Mouse (Mus musculus) left cerebral cortex, postnatal 4 days (tissue): ENCODE data around the gene Serinc2. TPM values are rescaled to one million over a fixed set of nuclear protein-coding genes. Genes with fewer than 3 reads are reported as not detected.

Experiments used
- DNase-seq: peaks from one replicate; pipeline ENCODE4 v3.0.0-alpha.2; 2022
- intact Hi-C: fragments of 180-260 bp; cut with DNase I; formaldehyde crosslinking; loops from one replicate; pipeline ENCODE4 v1.15.1; 2025
- total RNA-seq, 2 experiments: library from RNA; stranded (reverse); gene quantifications; 2 replicates each; pipeline ENCODE4 v1.2.3; 2021

Serinc2 gene
- total RNA-seq, 2 experiments from 2014 or later: 8.5 to 9.2 TPM

DNA sequence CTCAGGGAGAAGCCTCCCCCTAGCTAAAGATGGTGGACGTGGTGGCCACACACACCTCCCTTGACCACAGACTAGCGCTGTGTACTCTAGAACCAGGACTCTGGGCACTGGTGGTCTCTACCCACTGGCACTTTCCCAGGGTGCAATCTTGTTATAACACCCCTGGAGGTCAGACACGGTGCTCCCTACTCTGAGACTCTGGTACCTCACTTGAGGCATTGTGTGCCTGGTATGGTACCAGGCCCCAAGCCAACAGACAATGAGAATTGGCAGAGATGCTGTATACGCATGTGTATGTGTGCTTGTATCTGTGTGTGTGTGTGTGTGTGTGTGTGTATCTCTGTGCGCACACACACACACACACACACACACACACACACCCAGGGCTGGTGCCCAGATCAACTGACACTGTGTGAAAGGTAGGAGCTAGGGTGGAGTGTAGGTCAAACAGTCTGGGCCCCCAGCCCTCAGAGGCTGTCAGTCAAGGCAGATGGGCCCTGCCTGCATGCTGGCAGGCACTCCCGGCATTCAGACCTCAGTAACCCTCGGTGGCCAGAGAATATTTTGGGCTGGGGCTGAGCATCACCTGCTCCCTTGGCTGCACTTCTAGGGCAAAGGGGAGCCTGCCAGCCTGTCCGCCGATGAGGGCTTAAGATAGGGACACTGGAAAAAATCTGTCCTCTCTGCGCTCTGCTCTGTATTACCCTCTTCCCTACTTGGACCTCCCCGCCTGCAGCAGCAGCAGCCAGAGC is 20.0 kb upstream of the Serinc2 start:
- DNase-seq: peak; percentile 74
- intact Hi-C loops: no loop called here

- no peak for DNase-seq
- intact Hi-C loops: no loop called here
Measured at GRCm38 (mm10) chr4:130297123-130297529, 18.1 kb upstream of the Serinc2 start.

GRCm38 (mm10) chr4:130296243-130296965 is 17.4 kb upstream of the Serinc2 start:
- intact Hi-C loops: no loop called here
- DNase-seq: no peak

- no peak for DNase-seq
- intact Hi-C loops: no loop called here
Measured at GRCm38 (mm10) chr4:130295047-130295745, 16.2 kb upstream of the Serinc2 start.

GRCm38 (mm10) chr4:130294513-130294912 is 15.5 kb upstream of the Serinc2 start:
- DNase-seq: no peak
- intact Hi-C loops: loop anchor here (5.0 kb wide), 1 partner anchor 97 kb away; no protein-coding TSS in a partner anchor

GRCm38 (mm10) chr4:130292271-130292670 is 13.3 kb upstream of the Serinc2 start:
- peak; percentile 80 for DNase-seq

DNA sequence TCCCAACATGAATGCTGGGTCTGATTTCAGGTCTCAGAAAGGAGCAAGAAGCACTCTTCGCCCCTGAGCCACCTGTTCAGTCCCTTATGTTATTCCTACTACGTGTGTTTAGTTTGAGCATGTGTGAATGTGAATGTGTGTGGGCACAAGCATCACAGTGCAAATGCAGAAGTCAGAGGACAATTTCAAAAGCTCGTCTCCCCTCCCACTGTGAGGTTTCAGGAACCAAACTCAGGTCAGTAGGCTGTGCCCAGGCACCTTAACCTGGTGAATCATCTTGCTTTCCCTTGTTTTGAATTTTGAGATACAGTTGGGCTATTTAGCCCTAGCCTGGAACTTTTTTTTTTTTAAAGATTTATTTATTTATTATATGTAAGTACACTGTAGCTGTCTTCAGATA is 10.8 kb upstream of the Serinc2 start:
- DNase-seq: no peak
- intact Hi-C loops: loop anchor here (5.0 kb wide), 1 partner anchor 93 kb away; no protein-coding TSS in a partner anchor

More at GRCm38 (mm10) chr4:130292271-130292670, 13.3 kb upstream of the Serinc2 start:
- intact Hi-C loops: loop anchor here (5.0 kb wide), 1 partner anchor 95 kb away; no protein-coding TSS in a partner anchor

GRCm38 (mm10) chr4:130286531-130286930 is 7.5 kb upstream of the Serinc2 start:
- no peak for DNase-seq
- intact Hi-C loops: no loop called here

- intact Hi-C loops: loop anchor here (1.0 kb wide), 1 partner anchor 7 kb away; no protein-coding TSS in a partner anchor
- DNase-seq: no peak
Measured at GRCm38 (mm10) chr4:130283826-130284225, 4.8 kb upstream of the Serinc2 start.

- no peak for DNase-seq
- intact Hi-C loops: loop anchor here (1.0 kb wide), 1 partner anchor 8 kb away; no protein-coding TSS in a partner anchor
Measured at GRCm38 (mm10) chr4:130282856-130283255, 3.9 kb upstream of the Serinc2 start.

- no peak for DNase-seq
- intact Hi-C loops: no loop called here
Measured at GRCm38 (mm10) chr4:130276573-130277176, 2.3 kb downstream of the Serinc2 start.

- DNase-seq: no peak
- intact Hi-C loops: no loop called here
Measured at GRCm38 (mm10) chr4:130275823-130276105, 3.2 kb downstream of the Serinc2 start.

- peak; percentile 56 for DNase-seq
- intact Hi-C loops: no loop called here
Measured at GRCm38 (mm10) chr4:130275016-130275822, 3.8 kb downstream of the Serinc2 start.

DNA sequence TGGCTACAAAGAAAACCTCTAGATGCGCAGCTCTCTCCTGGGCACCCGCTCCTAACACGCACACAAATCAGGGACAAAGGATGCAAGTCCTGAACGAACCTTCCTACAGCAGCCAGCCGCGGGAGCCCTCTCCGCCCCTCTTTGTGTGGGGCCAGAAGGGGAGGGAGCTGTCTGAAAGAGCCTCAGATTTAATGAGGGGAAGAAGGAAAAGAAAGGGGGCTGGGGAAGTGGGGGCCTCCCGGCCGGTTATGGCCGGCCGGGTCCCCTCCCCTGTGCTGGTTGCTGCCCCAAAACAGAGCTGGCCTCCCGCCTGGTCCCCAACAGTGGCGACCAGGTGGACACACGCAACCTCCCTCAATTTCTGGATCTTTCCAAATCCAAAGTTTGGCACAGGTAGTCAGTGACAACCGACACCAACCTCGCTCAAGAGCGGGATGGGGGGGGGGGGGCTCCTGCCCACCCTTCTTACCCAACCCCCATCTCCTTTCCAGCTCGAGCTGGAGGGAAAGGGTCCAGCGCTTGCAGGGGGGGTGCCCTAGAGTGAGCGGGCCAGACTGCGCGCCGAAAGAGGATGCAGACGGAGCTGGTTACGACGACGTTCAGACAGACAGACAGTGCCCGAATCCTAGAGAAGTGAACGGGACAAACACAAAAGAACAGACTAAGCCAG is 4.5 kb downstream of the Serinc2 start:
- intact Hi-C loops: no loop called here
- DNase-seq: peak; percentile 75

GRCm38 (mm10) chr4:130273698-130274345 is 5.2 kb downstream of the Serinc2 start:
- no peak for DNase-seq
- intact Hi-C loops: no loop called here

DNA sequence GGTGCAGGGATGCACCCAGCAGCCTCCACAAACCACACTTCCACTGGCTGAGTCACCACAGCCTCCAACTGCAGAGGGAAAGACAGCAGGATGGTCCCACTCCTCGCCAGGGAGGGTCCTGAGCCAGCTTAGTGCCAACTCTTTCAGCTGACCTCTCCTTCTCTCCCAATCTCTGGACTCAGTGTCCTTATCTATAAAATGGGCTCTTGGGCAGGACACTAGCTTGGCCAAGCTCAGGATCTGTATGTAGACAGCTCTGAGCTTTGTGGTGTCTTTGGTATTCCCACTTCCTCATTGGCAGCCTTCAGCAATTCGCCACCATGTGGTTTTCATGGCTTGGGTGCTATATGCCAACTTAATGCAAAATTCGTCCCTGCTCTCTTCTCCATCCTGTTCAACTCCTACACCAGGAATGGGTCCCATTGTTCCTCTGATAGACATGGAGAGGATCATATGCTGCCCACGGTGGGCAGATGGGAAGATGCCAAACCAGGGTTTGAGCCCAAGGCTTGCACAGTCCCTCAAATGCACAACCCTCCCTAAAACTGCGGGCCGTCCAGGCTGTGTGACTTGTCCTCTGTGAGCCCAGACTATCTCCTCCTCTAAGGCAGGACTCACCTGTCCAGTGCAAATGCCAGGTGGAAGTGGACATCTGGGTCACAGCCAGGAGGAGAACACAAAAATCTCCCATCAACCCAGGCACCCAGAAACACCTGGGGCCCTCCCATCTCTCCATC is 8.2 kb downstream of the Serinc2 start:
- intact Hi-C loops: no loop called here
- peak; percentile 33 for DNase-seq

DNA sequence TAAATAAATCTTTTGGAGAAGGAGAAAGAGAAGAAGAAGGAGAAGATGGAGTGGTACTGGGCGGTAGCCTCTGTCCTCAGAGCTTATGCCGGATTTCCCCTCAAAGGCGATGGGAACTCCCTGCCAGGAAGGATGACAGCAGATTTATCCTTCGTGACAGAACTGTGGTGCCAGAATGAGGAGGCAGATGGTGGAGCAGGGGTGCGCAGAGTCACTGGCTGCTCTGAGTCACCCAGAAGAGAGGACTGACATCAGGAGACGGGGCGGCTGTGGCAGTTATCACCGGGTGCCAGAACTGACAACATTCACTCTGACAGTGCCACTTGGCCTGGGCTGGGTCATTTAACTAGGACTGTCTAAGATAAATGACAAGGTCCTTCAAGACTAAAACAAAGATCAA is 8.9 kb downstream of the Serinc2 start:
- intact Hi-C loops: no loop called here
- DNase-seq: peak; percentile 81

GRCm38 (mm10) chr4:130268736-130269135 is 10.3 kb downstream of the Serinc2 start:
- DNase-seq: no peak
- intact Hi-C loops: no loop called here
